Mouse (Mus musculus) spleen, adult 2 months (tissue): ENCODE measurements around the gene Pdlim3.

ENCODE experiments used
- CTCF ChIP-seq: fragments of 200-500 bp; IDR thresholded peaks from 2 replicates; pipeline ENCODE4 v1.5.1; 2011; ENCODE audit warnings: mild to moderate bottlenecking, inconsistent platforms; ENCODE audit not compliant: insufficient read depth, insufficient read length, insufficient replicate concordance; ENCODE audit errors: extremely low read depth
- POLR2A ChIP-seq: fragments of 200-500 bp; IDR thresholded peaks from 2 replicates; pipeline ENCODE4 v1.6.1; 2011; ENCODE audit warnings: low read depth, low read length, inconsistent platforms

GRCm38 (mm10) chr8:45950622-45951021, 65.4 kb downstream of the Pdlim3 start:
- TF ChIP-seq CTCF, result no peak
- TF ChIP-seq POLR2A, result no peak
